Mouse (Mus musculus): ENCODE measurements around the gene Phldb2. TPM values are rescaled to one million over a fixed set of nuclear protein-coding genes. Genes with fewer than 3 reads are reported as not detected.

Gene Phldb2
- polyA plus RNA-seq, 1 experiment from 2014 or later: 90.1 TPM

DNA sequence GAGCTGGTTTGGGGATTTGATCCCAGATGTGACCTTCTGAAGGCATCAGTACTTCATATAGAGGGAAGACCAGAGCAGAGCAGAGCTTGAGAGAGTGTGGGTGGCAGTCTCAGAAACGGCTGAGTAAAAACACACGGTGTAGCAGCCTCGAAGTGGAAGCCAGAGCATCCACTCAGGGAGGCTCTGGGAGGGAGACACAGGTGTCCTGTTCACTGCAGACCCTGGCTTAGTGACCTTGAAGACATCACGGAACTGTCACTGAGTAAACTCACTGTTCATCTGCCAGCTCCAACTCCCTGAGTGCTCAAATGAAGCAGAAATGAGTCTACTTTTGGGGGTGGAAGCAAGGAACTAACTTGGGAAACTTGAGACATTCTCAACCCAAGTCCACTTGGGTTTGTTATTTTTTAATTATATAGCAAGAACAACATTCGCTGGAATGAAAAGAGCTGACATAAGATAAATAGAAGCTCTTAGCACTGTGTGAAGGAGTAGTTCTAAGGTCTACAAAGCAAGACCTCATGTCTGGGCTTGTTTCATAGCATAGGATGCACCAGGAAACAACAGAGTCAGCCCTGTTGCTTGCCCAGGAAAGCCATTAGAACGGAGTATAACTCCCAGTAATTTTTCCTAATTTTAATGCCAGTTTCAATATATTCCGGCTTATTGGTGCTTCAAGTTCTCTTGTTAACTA is 187.4 kb downstream of the Phldb2 start:
- no peak overlapping the region for H3K4me3 ChIP-seq (ENCODE audit: low read length)
- H3K4me2 ChIP-seq (replicated peaks; ENCODE audit: low read depth, low read length): no peak overlapping the region
- WGBS: 26% methylated on average over 7 of the region's 7 CpGs
- ATAC-seq (ENCODE audit: low FRiP score, low TSS enrichment): peak; percentile 92
- H3K4me1 ChIP-seq (ENCODE audit: insufficient read depth, low read length): peaks cover 28% of the 10 kb centered on the region
- peak overlapping the region; percentile 68 for H3K27ac ChIP-seq (ENCODE audit: low read length)
- H3K9me3 ChIP-seq (ENCODE audit: low read length): no peaks in the 10 kb centered on the region
- H3K9ac ChIP-seq (replicated peaks; ENCODE audit: low read length): no peak overlapping the region
- H3K27me3 ChIP-seq (ENCODE audit: insufficient read depth, low read length): no peaks in the 10 kb centered on the region
- peaks cover 49% of the 10 kb centered on the region for H3K36me3 ChIP-seq (ENCODE audit: insufficient read depth, low read length)

DNA sequence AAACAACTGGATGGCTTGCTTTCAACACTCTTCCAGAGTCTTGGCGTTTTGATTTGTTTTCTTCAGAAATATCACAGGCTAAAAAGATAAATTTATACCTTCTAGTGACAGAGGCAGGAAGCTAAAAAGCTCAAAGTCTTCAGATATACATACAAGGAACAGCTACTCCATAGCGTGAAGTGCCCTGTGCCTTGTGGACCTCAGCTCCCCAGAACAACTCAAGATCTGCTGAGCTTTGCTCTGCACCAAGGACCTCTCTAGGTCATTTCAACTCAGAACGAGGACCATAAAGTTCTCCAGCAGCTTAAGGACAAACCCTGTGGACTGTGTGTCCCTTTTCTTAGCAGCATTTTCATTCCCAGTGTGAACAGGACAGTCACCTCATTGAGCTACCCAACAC is 188.3 kb downstream of the Phldb2 start:
- WGBS: 72% methylated on average over 3 of the region's 3 CpGs
- Histone ChIP-seq H3K27ac (ENCODE audit: low read length) (peak overlapping the region; percentile 68), H3K4me2 (replicated peaks; ENCODE audit: low read depth, low read length) (no peak overlapping the region), H3K36me3 (ENCODE audit: insufficient read depth, low read length) (peaks cover 45% of the 10 kb centered on the region), H3K27me3 (ENCODE audit: insufficient read depth, low read length) (no peaks in the 10 kb centered on the region), H3K9me3 (ENCODE audit: low read length) (no peaks in the 10 kb centered on the region), H3K4me1 (ENCODE audit: insufficient read depth, low read length) (peaks cover 28% of the 10 kb centered on the region), H3K9ac (replicated peaks; ENCODE audit: low read length) (no peak overlapping the region), H3K4me3 (ENCODE audit: low read length) (no peak overlapping the region)
- no peak for ATAC-seq (ENCODE audit: low FRiP score, low TSS enrichment)

GRCm38 (mm10) chr16:45762859-45763505 is 190.4 kb downstream of the Phldb2 start:
- Histone ChIP-seq H3K9ac (replicated peaks; ENCODE audit: low read length) (no peak overlapping the region), H3K4me1 (ENCODE audit: insufficient read depth, low read length) (peaks cover 20% of the 10 kb centered on the region), H3K36me3 (ENCODE audit: insufficient read depth, low read length) (peaks cover 39% of the 10 kb centered on the region), H3K4me3 (ENCODE audit: low read length) (no peak overlapping the region), H3K9me3 (ENCODE audit: low read length) (no peaks in the 10 kb centered on the region), H3K27me3 (ENCODE audit: insufficient read depth, low read length) (no peaks in the 10 kb centered on the region), H3K4me2 (replicated peaks; ENCODE audit: low read depth, low read length) (no peak overlapping the region), H3K27ac (ENCODE audit: low read length) (no peak overlapping the region)
- 78% methylated on average over 13 of the region's 13 CpGs for WGBS
- no peak for ATAC-seq (ENCODE audit: low FRiP score, low TSS enrichment)

DNA sequence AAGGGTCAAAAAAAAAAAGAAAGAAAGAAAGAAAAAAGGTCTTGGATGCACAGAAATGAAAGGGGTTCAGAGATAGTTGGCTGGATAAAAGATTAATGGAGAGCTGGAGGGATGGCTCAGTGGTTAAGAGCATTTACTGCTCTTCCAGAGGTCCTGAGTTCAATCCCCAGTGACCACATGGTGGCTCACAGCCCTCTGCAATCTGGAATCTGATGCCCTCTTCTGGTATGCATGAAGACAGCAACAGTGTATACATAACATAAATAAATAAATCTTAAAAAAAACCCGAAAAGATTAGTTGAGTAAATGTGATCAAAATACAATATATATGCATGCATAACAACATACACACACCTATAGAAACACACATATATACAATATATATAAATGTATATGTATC is 192.0 kb downstream of the Phldb2 start:
- peaks cover 9% of the 10 kb centered on the region; the same call in 1 of the 2 replicates for H3K4me1 ChIP-seq (ENCODE audit: insufficient read depth, low read length)
- H3K27me3 ChIP-seq (ENCODE audit: insufficient read depth, low read length): no peaks in the 10 kb centered on the region
- H3K4me2 ChIP-seq (replicated peaks; ENCODE audit: low read depth, low read length): no peak overlapping the region
- H3K4me3 ChIP-seq (ENCODE audit: low read length): no peak overlapping the region
- no peaks in the 10 kb centered on the region for H3K9me3 ChIP-seq (ENCODE audit: low read length)
- 83% methylated on average over 1 of the region's 1 CpGs for WGBS
- H3K9ac ChIP-seq (replicated peaks; ENCODE audit: low read length): no peak overlapping the region
- ATAC-seq (ENCODE audit: low FRiP score, low TSS enrichment): no peak
- peaks cover 40% of the 10 kb centered on the region for H3K36me3 ChIP-seq (ENCODE audit: insufficient read depth, low read length)
- H3K27ac ChIP-seq (ENCODE audit: low read length): no peak overlapping the region

- Histone ChIP-seq H3K27me3 (ENCODE audit: insufficient read depth, low read length) (no peaks in the 10 kb centered on the region), H3K4me2 (replicated peaks; ENCODE audit: low read depth, low read length) (no peak overlapping the region), H3K4me3 (ENCODE audit: low read length) (no peak overlapping the region), H3K36me3 (ENCODE audit: insufficient read depth, low read length) (peaks cover 31% of the 10 kb centered on the region), H3K27ac (ENCODE audit: low read length) (no peak overlapping the region), H3K9me3 (ENCODE audit: low read length) (no peaks in the 10 kb centered on the region), H3K9ac (replicated peaks; ENCODE audit: low read length) (no peak overlapping the region), H3K4me1 (ENCODE audit: insufficient read depth, low read length) (no peaks in the 10 kb centered on the region)
- 68% methylated on average over 9 of the region's 9 CpGs for WGBS
- ATAC-seq (ENCODE audit: low FRiP score, low TSS enrichment): no peak
These were observed 194.6 kb downstream of the Phldb2 start for GRCm38 (mm10) chr16:45758726-45759269.

DNA sequence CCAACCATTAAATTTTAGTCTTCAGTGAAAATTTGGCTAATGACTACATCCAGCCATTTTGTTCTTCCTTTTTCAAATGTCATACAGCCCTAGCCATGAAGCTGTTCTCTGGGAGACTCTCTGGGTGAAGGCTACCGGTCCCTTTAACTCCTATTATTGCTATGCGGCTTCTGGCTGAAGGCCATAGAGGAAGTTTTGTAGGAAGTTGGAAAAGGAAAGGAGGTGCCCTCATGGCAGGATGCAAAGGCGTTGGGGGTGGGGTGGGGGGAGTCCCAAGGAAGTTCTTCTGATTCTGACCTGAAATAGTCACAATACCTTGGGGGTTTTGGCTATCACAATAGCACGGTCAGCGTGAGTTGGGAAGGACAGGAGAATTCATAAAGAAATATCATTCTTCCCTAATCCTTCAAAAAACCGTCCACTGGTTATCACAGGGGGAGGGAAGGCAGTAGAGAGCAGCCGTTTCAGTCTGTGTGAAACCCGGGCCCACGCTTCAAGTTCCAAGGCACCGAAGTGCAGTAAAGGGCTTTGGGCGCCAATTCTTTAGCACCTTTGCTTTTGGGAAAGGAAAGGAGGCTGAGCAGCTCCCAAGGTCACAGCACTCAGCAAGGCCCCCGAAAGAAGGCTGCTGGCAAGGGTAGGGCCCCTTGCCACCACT is 195.8 kb downstream of the Phldb2 start:
- no peak overlapping the region for H3K9ac ChIP-seq (replicated peaks; ENCODE audit: low read length)
- no peak overlapping the region for H3K4me2 ChIP-seq (replicated peaks; ENCODE audit: low read depth, low read length)
- no peaks in the 10 kb centered on the region for H3K9me3 ChIP-seq (ENCODE audit: low read length)
- peak; percentile 74; the same call in 1 of the 2 replicates for ATAC-seq (ENCODE audit: low FRiP score, low TSS enrichment)
- peak overlapping the region; percentile 56 for H3K27ac ChIP-seq (ENCODE audit: low read length)
- no peaks in the 10 kb centered on the region for H3K27me3 ChIP-seq (ENCODE audit: insufficient read depth, low read length)
- 69% methylated on average over 12 of the region's 12 CpGs for WGBS
- peaks cover 26% of the 10 kb centered on the region for H3K36me3 ChIP-seq (ENCODE audit: insufficient read depth, low read length)
- no peaks in the 10 kb centered on the region for H3K4me1 ChIP-seq (ENCODE audit: insufficient read depth, low read length)
- H3K4me3 ChIP-seq (ENCODE audit: low read length): no peak overlapping the region

GRCm38 (mm10) chr16:45756855-45757254 is 196.5 kb downstream of the Phldb2 start:
- Histone ChIP-seq H3K4me3 (ENCODE audit: low read length) (no peak overlapping the region), H3K36me3 (ENCODE audit: insufficient read depth, low read length) (peaks cover 29% of the 10 kb centered on the region), H3K4me1 (ENCODE audit: insufficient read depth, low read length) (no peaks in the 10 kb centered on the region), H3K9ac (replicated peaks; ENCODE audit: low read length) (no peak overlapping the region), H3K4me2 (replicated peaks; ENCODE audit: low read depth, low read length) (no peak overlapping the region), H3K27ac (ENCODE audit: low read length) (no peak overlapping the region; the same call in 1 of the 2 replicates), H3K9me3 (ENCODE audit: low read length) (no peaks in the 10 kb centered on the region), H3K27me3 (ENCODE audit: insufficient read depth, low read length) (no peaks in the 10 kb centered on the region)
- peak; percentile 54; the same call in 1 of the 2 replicates for ATAC-seq (ENCODE audit: low FRiP score, low TSS enrichment)
- 37% methylated on average over 9 of the region's 9 CpGs for WGBS

- no peak overlapping the region for H3K4me3 ChIP-seq (ENCODE audit: low read length)
These were observed 209.7 kb downstream of the Phldb2 start for GRCm38 (mm10) chr16:45743591-45744144.

GRCm38 (mm10) chr16:45742615-45743476 is 210.6 kb downstream of the Phldb2 start, which contains the start of gene Abhd10:
TSS of gene Abhd10 (minus strand) at chr16:45742955.
- under 1% methylated on average over 48 of the region's 51 CpGs for WGBS
- ATAC-seq (ENCODE audit: low FRiP score, low TSS enrichment): peak; percentile 97
- H3K36me3 ChIP-seq (ENCODE audit: insufficient read depth, low read length): peaks cover 5% of the 10 kb centered on the region
- peak within 1 kb of the TSS; percentile 71 for H3K4me2 ChIP-seq (replicated peaks; ENCODE audit: low read depth, low read length)
- peaks cover 15% of the 10 kb centered on the region for H3K4me1 ChIP-seq (ENCODE audit: insufficient read depth, low read length)
- peak within 1 kb of the TSS; percentile 87 for H3K4me3 ChIP-seq (ENCODE audit: low read length)
- peak within 1 kb of the TSS; percentile 93 for H3K9ac ChIP-seq (replicated peaks; ENCODE audit: low read length)
- H3K27ac ChIP-seq (ENCODE audit: low read length): peak within 1 kb of the TSS; percentile 96
- H3K9me3 ChIP-seq (ENCODE audit: low read length): no peaks in the 10 kb centered on the region
- no peaks in the 10 kb centered on the region for H3K27me3 ChIP-seq (ENCODE audit: insufficient read depth, low read length)

More at GRCm38 (mm10) chr16:45743591-45744144, 209.7 kb downstream of the Phldb2 start:
- H3K4me2 ChIP-seq (replicated peaks; ENCODE audit: low read depth, low read length): peak overlapping the region; percentile 71
- H3K4me1 ChIP-seq (ENCODE audit: insufficient read depth, low read length): peaks cover 15% of the 10 kb centered on the region
- no peaks in the 10 kb centered on the region for H3K27me3 ChIP-seq (ENCODE audit: insufficient read depth, low read length)
- H3K9ac ChIP-seq (replicated peaks; ENCODE audit: low read length): peak overlapping the region; percentile 93; the same call in 1 of the 2 replicates
- no peaks in the 10 kb centered on the region for H3K9me3 ChIP-seq (ENCODE audit: low read length)
- peaks cover 13% of the 10 kb centered on the region for H3K36me3 ChIP-seq (ENCODE audit: insufficient read depth, low read length)
- ATAC-seq (ENCODE audit: low FRiP score, low TSS enrichment): peak; percentile 13; the same call in 1 of the 2 replicates
- 64% methylated on average over 4 of the region's 4 CpGs for WGBS
- peak overlapping the region; percentile 96; the same call in 1 of the 2 replicates for H3K27ac ChIP-seq (ENCODE audit: low read length)

All from kidney, embryonic 16.5 days (tissue).